In genomic region chr8:111594951-111595350, GRCm38 (mm10) we compare ENCODE assay signal across 16 mouse cellular contexts. TPM values are rescaled to one million over a fixed set of nuclear protein-coding genes. Genes with fewer than 3 reads are reported as not detected.
A peak's percentile ranks its signal among the peaks of the same experiment; 100 is the strongest.
DNase-seq lines count a peak whose midpoint lies in the region; ATAC-seq and TF ChIP-seq lines count a peak whose summit lies in the region.
"Had no signal": no experiment of that assay in that cellular context is flagged by ENCODE, and none has a peak within 500 bp of the region (broad histone marks: within the 10 kb centered on the region; RNA-seq: fewer than 3 reads in every experiment).

No protein-coding gene starts in this region.

- no peak for TF ChIP-seq CTCF in thymus, adult 2 months (IDR thresholded peaks at IDR 0.05; ENCODE audit: borderline replicate concordance, control insufficient read depth, extremely low read depth, insufficient read depth, low read length, poor library complexity)

- no peak overlapping the region for H3K4me2 ChIP-seq in embryonic facial prominence, embryonic 13.5 days
- H3K4me2 ChIP-seq in kidney, embryonic 15.5 days = no peak overlapping the region
- H3K4me2 ChIP-seq: forebrain, embryonic 12.5 days; limb, embryonic 12.5 days; midbrain, embryonic 13.5 days had no signal

- no peak overlapping the region for H3K4me3 ChIP-seq in embryonic facial prominence, embryonic 13.5 days
- no peak overlapping the region for H3K4me3 ChIP-seq in embryonic facial prominence, embryonic 10.5 days
- no peak overlapping the region for H3K4me3 ChIP-seq in kidney, embryonic 15.5 days (replicated peaks)
- no peak overlapping the region for H3K4me3 ChIP-seq in thymus, adult 2 months (ENCODE audit: control insufficient read depth, insufficient read depth, low read length)
- H3K4me3 ChIP-seq: forebrain, embryonic 12.5 days; limb, embryonic 12.5 days; midbrain, embryonic 13.5 days had no signal

- H3K9ac ChIP-seq in embryonic facial prominence, embryonic 13.5 days = no peak overlapping the region
- H3K9ac ChIP-seq in kidney, embryonic 15.5 days = no peak overlapping the region
- H3K9ac ChIP-seq: forebrain, embryonic 12.5 days; limb, embryonic 12.5 days; midbrain, embryonic 13.5 days had no signal

- peaks cover 4% of the 10 kb centered on the region; the same call in 1 of the 2 replicates for H3K36me3 ChIP-seq in embryonic facial prominence, embryonic 13.5 days
- peaks cover 17% of the 10 kb centered on the region for H3K36me3 ChIP-seq in embryonic facial prominence, embryonic 10.5 days (replicated peaks)
- no peaks in the 10 kb centered on the region for H3K36me3 ChIP-seq in kidney, embryonic 15.5 days
- H3K36me3 ChIP-seq in thymus, adult 2 months (ENCODE audit: control insufficient read depth, insufficient read depth, low read length) = no peaks in the 10 kb centered on the region; the same call in 1 of the 2 replicates
- H3K36me3 ChIP-seq: forebrain, embryonic 12.5 days; midbrain, embryonic 13.5 days had no signal

- peaks cover 56% of the 10 kb centered on the region for H3K4me1 ChIP-seq in embryonic facial prominence, embryonic 13.5 days
- peaks cover 48% of the 10 kb centered on the region for H3K4me1 ChIP-seq in embryonic facial prominence, embryonic 10.5 days
- peaks cover 65% of the 10 kb centered on the region for H3K4me1 ChIP-seq in kidney, embryonic 15.5 days
- H3K4me1 ChIP-seq in thymus, adult 2 months (replicated peaks; ENCODE audit: control insufficient read depth, insufficient read depth, low read length) = peaks cover 55% of the 10 kb centered on the region

- no peak for ATAC-seq in embryonic facial prominence, embryonic 13.5 days (ENCODE audit: insufficient number of reproducible peaks, insufficient read depth, low FRiP score, low TSS enrichment, low read depth)
- no peak for ATAC-seq in kidney, embryonic 15.5 days (replicated peaks; ENCODE audit: low FRiP score)
- ATAC-seq: midbrain, embryonic 13.5 days; Patski had no signal

- no peaks in the 10 kb centered on the region for H3K9me3 ChIP-seq in embryonic facial prominence, embryonic 13.5 days
- H3K9me3 ChIP-seq in embryonic facial prominence, embryonic 10.5 days = no peaks in the 10 kb centered on the region
- H3K9me3 ChIP-seq in kidney, embryonic 15.5 days (replicated peaks) = no peaks in the 10 kb centered on the region
- H3K9me3 ChIP-seq: forebrain, embryonic 12.5 days; limb, embryonic 12.5 days; midbrain, embryonic 13.5 days had no signal

- H3K27ac ChIP-seq in embryonic facial prominence, embryonic 13.5 days = peak overlapping the region; percentile 52; the same call in 1 of the 2 replicates
- no peak overlapping the region for H3K27ac ChIP-seq in embryonic facial prominence, embryonic 10.5 days (replicated peaks)
- H3K27ac ChIP-seq in kidney, embryonic 15.5 days = peak overlapping the region; percentile 89; the same call in 1 of the 2 replicates
- peak overlapping the region; percentile 96 for H3K27ac ChIP-seq in thymus, adult 2 months (ENCODE audit: control insufficient read depth, insufficient read depth, low read length)
- H3K27ac ChIP-seq: forebrain, embryonic 12.5 days; limb, embryonic 12.5 days; midbrain, embryonic 13.5 days had no signal

- WGBS in embryonic facial prominence, embryonic 13.5 days = 93% methylated on average over 2 of the region's 2 CpGs
- 96% methylated on average over 2 of the region's 2 CpGs for WGBS in embryonic facial prominence, embryonic 10.5 days
- WGBS in kidney, embryonic 15.5 days = 92% methylated on average over 2 of the region's 2 CpGs
- WGBS in thymus, adult 2 months = 43% methylated on average over 2 of the region's 2 CpGs

- no peaks in the 10 kb centered on the region for H3K27me3 ChIP-seq in embryonic facial prominence, embryonic 13.5 days
- no peaks in the 10 kb centered on the region for H3K27me3 ChIP-seq in embryonic facial prominence, embryonic 10.5 days (replicated peaks; ENCODE audit: low read depth, poor library complexity, severe bottlenecking)
- no peaks in the 10 kb centered on the region for H3K27me3 ChIP-seq in kidney, embryonic 15.5 days
- no peaks in the 10 kb centered on the region for H3K27me3 ChIP-seq in thymus, adult 2 months (ENCODE audit: control insufficient read depth, insufficient read depth, low read length)
- H3K27me3 ChIP-seq: forebrain, embryonic 12.5 days; limb, embryonic 12.5 days; midbrain, embryonic 13.5 days; Patski had no signal

- TF ChIP-seq POLR2A in thymus, adult 2 months (IDR thresholded peaks at IDR 0.05; ENCODE audit: control insufficient read depth, extremely low read depth, insufficient read depth, low read length, poor library complexity) = no peak

- DNase-seq in embryonic facial prominence, embryonic 10.5 days (ENCODE audit: low spot score) = no peak
- no peak for DNase-seq in kidney, postnatal 25 days
- DNase-seq in thymus, adult 2 months = no peak
- no peak for DNase-seq in thymus, adult 18-20 months
- no peak for DNase-seq in retina, postnatal 1 day
- no peak for DNase-seq in thymus, postnatal 25 days
- DNase-seq: adrenal gland, postnatal 25 days; gastrocnemius, postnatal 36 days; kidney, adult 11 months; spleen, adult 18-20 months had no signal

RNA-seq across cellular contexts. Expression of gene Ldhd, which starts 35.2 kb away (rescaled TPM):
- polyA plus RNA-seq in embryonic facial prominence, embryonic 13.5 days (2015; fragmentation: Nextera tagmentation; extraction: Ambion mirVana) = 0.41 and 0.44 TPM in 2 replicates
- 0.23 and 0.25 TPM in 2 replicates for polyA plus RNA-seq in embryonic facial prominence, embryonic 10.5 days (2016; fragmentation: Nextera tagmentation; extraction: Ambion mirVana)
- 1.2 and 1.3 TPM in 2 replicates for polyA plus RNA-seq in kidney, embryonic 15.5 days (2015; fragmentation: Nextera tagmentation; extraction: Ambion mirVana)
- 10.4 and 10.7 TPM in 2 replicates for polyA plus RNA-seq in thymus, adult 2 months (2012; rRNA removed)

RNA-seq across cellular contexts. Expression of gene Zfp1, which starts 48.2 kb away (rescaled TPM):
- 29.6 and 30.2 TPM in 2 replicates for polyA plus RNA-seq in embryonic facial prominence, embryonic 13.5 days (2015; fragmentation: Nextera tagmentation; extraction: Ambion mirVana)
- polyA plus RNA-seq in embryonic facial prominence, embryonic 10.5 days (2016; fragmentation: Nextera tagmentation; extraction: Ambion mirVana) = 20.2 and 20.9 TPM in 2 replicates
- 20.4 and 21.2 TPM in 2 replicates for polyA plus RNA-seq in kidney, embryonic 15.5 days (2015; fragmentation: Nextera tagmentation; extraction: Ambion mirVana)
- 10.3 and 11.1 TPM in 2 replicates for polyA plus RNA-seq in thymus, adult 2 months (2012; rRNA removed)

RNA-seq across cellular contexts. Expression of gene Znrf1, which starts 59.1 kb away (rescaled TPM):
- polyA plus RNA-seq in embryonic facial prominence, embryonic 13.5 days (2015; fragmentation: Nextera tagmentation; extraction: Ambion mirVana) = 36.2 and 51.5 TPM in 2 replicates
- 32.0 and 36.3 TPM in 2 replicates for polyA plus RNA-seq in embryonic facial prominence, embryonic 10.5 days (2016; fragmentation: Nextera tagmentation; extraction: Ambion mirVana)
- 25.2 and 28.6 TPM in 2 replicates for polyA plus RNA-seq in kidney, embryonic 15.5 days (2015; fragmentation: Nextera tagmentation; extraction: Ambion mirVana)
- 946 and 968 TPM in 2 replicates for polyA plus RNA-seq in thymus, adult 2 months (2012; rRNA removed)

Comparison
In these comparisons a context has a peak if more than half of its experiments do, and no peak if none do; other contexts are left out.
1. RNA of gene Znrf1, which starts 59.1 kb away (polyA plus RNA-seq): 946 to 968 TPM in thymus, adult 2 months; 36.2 to 51.5 TPM in embryonic facial prominence, embryonic 13.5 days, 32.0 to 36.3 TPM in embryonic facial prominence, embryonic 10.5 days and 25.2 to 28.6 TPM in kidney, embryonic 15.5 days; every median in the first group is over 10 times any median in the second.